Mouse (Mus musculus): ENCODE data around the gene Rin1. TPM values are rescaled to one million over a fixed set of nuclear protein-coding genes. Genes with fewer than 3 reads are reported as not detected.

The Rin1 gene
- polyA plus RNA-seq, 2 experiments = 2.6 to 4.9 TPM

- H3K9me3 ChIP-seq (ENCODE audit: control insufficient read depth, low read length) = no peaks in the 10 kb centered on the region
- peaks cover 22% of the 10 kb centered on the region for H3K4me1 ChIP-seq (ENCODE audit: control insufficient read depth, insufficient read depth, low read length)
- ATAC-seq (ENCODE audit: low FRiP score, low read depth) (no peak), DNase-seq (ENCODE audit: low spot score) (no peak)
- H3K36me3 ChIP-seq (ENCODE audit: control insufficient read depth, insufficient read depth, low read length) = peaks cover 3% of the 10 kb centered on the region
- WGBS = 2% methylated on average over 16 of the region's 16 CpGs
- no peak for TF ChIP-seq POLR2A (IDR thresholded peaks at IDR 0.05; ENCODE audit: borderline replicate concordance, extremely low read depth, insufficient read depth, insufficient read length)
- H3K9ac ChIP-seq (ENCODE audit: low read depth, low read length, severe bottlenecking) = peak overlapping the region; percentile 73
- peak overlapping the region; percentile 78 for H3K4me3 ChIP-seq (replicated peaks; ENCODE audit: low read length)
- H3K27ac ChIP-seq (replicated peaks; ENCODE audit: low read depth, low read length) = 0 out of 2 replicates have a peak overlapping the region, but pooled peaks have one; percentile 43
- H3K27me3 ChIP-seq (ENCODE audit: control insufficient read depth, insufficient read depth, low read length) = no peaks in the 10 kb centered on the region
- peak overlapping the region; percentile 98 for H3K4me2 ChIP-seq (replicated peaks; ENCODE audit: low read depth, low read length, severe bottlenecking)
Measured at GRCm38 (mm10) chr19:5041588-5041987, 8.7 kb upstream of the Rin1 start.

GRCm38 (mm10) chr19:5045531-5045930 is 4.8 kb upstream of the Rin1 start:
- Histone ChIP-seq H3K9ac (ENCODE audit: low read depth, low read length, severe bottlenecking) (no peak overlapping the region), H3K27ac (replicated peaks; ENCODE audit: low read depth, low read length) (no peak overlapping the region), H3K4me2 (replicated peaks; ENCODE audit: low read depth, low read length, severe bottlenecking) (no peak overlapping the region), H3K27me3 (ENCODE audit: control insufficient read depth, insufficient read depth, low read length) (no peaks in the 10 kb centered on the region), H3K4me3 (replicated peaks; ENCODE audit: low read length) (no peak overlapping the region), H3K4me1 (ENCODE audit: control insufficient read depth, insufficient read depth, low read length) (peaks cover 12% of the 10 kb centered on the region), H3K36me3 (ENCODE audit: control insufficient read depth, insufficient read depth, low read length) (peaks cover 35% of the 10 kb centered on the region), H3K9me3 (ENCODE audit: control insufficient read depth, low read length) (no peaks in the 10 kb centered on the region)
- DNase-seq (ENCODE audit: low spot score) (no peak), ATAC-seq (ENCODE audit: low FRiP score, low read depth) (no peak)
- no peak for TF ChIP-seq POLR2A (IDR thresholded peaks at IDR 0.05; ENCODE audit: borderline replicate concordance, extremely low read depth, insufficient read depth, insufficient read length)
- 83% methylated on average over 4 of the region's 4 CpGs for WGBS

DNA sequence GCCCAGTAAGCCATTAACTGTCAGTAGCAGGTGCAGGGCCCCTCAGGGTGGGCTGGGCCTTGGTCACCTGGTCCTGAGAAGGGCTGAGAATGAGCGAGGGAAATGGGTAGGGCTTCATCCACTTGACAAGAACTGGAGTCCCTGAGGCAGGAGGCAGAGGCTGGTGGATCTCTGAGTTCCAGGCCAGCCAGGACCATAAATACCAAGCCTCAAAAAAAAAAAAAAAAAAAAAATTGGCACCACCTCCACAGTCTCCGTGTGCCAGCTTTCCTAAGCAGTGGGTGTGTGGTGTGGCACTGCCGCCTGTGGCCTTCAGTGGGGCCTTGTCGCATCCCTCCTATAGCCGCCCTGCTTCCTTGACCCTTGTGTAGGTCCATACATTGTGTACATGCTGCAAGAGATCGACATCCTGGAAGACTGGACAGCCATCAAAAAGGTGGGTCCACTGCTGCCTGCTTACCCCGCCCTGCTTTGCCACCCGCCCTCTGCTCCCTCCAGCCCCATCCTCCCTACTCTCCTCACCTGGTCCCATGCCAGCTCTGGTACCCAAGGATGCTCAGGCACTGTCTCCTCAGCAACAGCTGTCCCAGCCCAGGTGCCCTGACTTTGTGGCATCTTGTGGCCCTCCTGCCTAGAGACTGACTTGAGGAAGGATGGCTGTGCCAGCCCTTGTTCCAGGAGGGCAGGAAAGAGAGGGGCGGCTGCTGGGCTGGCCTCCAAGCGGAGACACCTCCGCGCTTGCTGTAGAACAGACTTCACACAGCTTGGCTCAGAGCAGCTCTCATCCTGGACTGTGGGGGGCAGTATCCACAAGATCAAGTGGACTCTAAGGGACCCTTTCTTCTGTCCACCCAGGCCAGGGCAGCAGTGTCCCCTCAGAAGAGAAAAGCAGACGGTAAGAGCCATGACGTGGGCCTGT is 1.9 kb upstream of the Rin1 start:
- TF ChIP-seq POLR2A (IDR thresholded peaks at IDR 0.05; ENCODE audit: borderline replicate concordance, extremely low read depth, insufficient read depth, insufficient read length) = no peak
- WGBS = 87% methylated on average over 14 of the region's 14 CpGs
- Histone ChIP-seq H3K27me3 (ENCODE audit: control insufficient read depth, insufficient read depth, low read length) (peaks cover 22% of the 10 kb centered on the region), H3K4me3 (replicated peaks; ENCODE audit: low read length) (no peak overlapping the region), H3K36me3 (ENCODE audit: control insufficient read depth, insufficient read depth, low read length) (peaks cover 35% of the 10 kb centered on the region), H3K27ac (replicated peaks; ENCODE audit: low read depth, low read length) (no peak overlapping the region), H3K4me1 (ENCODE audit: control insufficient read depth, insufficient read depth, low read length) (peaks cover 8% of the 10 kb centered on the region), H3K9me3 (ENCODE audit: control insufficient read depth, low read length) (no peaks in the 10 kb centered on the region), H3K9ac (ENCODE audit: low read depth, low read length, severe bottlenecking) (no peak overlapping the region), H3K4me2 (replicated peaks; ENCODE audit: low read depth, low read length, severe bottlenecking) (no peak overlapping the region)
- ATAC-seq (ENCODE audit: low FRiP score, low read depth) = no peak
- DNase-seq (ENCODE audit: low spot score) = no peak

DNA sequence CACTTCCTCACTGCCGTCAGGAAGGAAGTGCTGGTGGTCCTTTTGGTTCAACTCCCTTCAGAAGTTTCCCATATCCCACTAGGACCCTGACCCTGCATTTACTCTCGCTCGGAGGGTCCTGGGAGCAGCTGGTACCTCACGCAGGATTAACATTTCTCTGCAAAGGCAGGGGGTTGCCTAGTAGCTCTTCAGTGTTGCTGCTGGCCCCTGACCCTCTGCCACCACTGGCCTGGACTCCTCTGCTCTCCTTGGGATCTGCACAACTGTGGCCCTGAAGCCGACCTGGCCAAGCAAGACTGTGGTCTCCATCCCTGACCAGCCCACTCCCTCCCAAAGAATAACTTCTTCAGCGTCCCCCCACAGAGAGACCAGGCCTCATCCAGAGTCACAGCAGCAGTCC is 956 bp upstream of the Rin1 start:
- Histone ChIP-seq H3K9me3 (ENCODE audit: control insufficient read depth, low read length) (no peaks in the 10 kb centered on the region), H3K4me2 (replicated peaks; ENCODE audit: low read depth, low read length, severe bottlenecking) (no peak overlapping the region), H3K9ac (ENCODE audit: low read depth, low read length, severe bottlenecking) (no peak overlapping the region), H3K27ac (replicated peaks; ENCODE audit: low read depth, low read length) (no peak overlapping the region), H3K4me1 (ENCODE audit: control insufficient read depth, insufficient read depth, low read length) (peaks cover 8% of the 10 kb centered on the region), H3K36me3 (ENCODE audit: control insufficient read depth, insufficient read depth, low read length) (peaks cover 35% of the 10 kb centered on the region), H3K27me3 (ENCODE audit: control insufficient read depth, insufficient read depth, low read length) (peaks cover 25% of the 10 kb centered on the region), H3K4me3 (replicated peaks; ENCODE audit: low read length) (no peak overlapping the region)
- DNase-seq (ENCODE audit: low spot score) = no peak
- 74% methylated on average over 6 of the region's 6 CpGs for WGBS
- ATAC-seq (ENCODE audit: low FRiP score, low read depth) = no peak
- no peak for TF ChIP-seq POLR2A (IDR thresholded peaks at IDR 0.05; ENCODE audit: borderline replicate concordance, extremely low read depth, insufficient read depth, insufficient read length)

DNA sequence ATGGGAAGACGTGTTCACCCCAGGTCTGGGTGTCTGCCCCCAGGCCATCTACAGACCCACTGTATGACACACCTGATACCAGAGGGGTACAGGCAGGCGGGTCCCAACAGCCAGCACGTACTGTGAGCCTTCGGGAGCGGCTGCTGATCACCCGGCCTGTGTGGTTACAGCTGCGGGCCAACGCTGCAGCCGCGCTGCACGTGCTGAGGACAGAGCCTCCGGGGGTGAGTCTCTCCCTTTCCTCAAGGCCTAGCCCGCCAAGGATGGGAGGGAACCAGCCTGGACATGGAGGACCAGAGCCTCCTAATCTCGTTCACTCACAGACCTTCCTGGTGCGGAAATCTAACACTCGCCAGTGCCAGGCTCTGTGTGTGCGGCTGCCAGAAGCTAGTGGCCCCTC is 750 bp downstream of the Rin1 start:
- peak overlapping the region; percentile 11; the same call in 1 of the 2 replicates for H3K4me3 ChIP-seq (replicated peaks; ENCODE audit: low read length)
- ATAC-seq (ENCODE audit: low FRiP score, low read depth) = no peak
- H3K4me1 ChIP-seq (ENCODE audit: control insufficient read depth, insufficient read depth, low read length) = peaks cover 8% of the 10 kb centered on the region
- no peaks in the 10 kb centered on the region for H3K9me3 ChIP-seq (ENCODE audit: control insufficient read depth, low read length)
- TF ChIP-seq POLR2A (IDR thresholded peaks at IDR 0.05; ENCODE audit: borderline replicate concordance, extremely low read depth, insufficient read depth, insufficient read length) = no peak
- 11% methylated on average over 12 of the region's 17 CpGs for WGBS
- H3K27me3 ChIP-seq (ENCODE audit: control insufficient read depth, insufficient read depth, low read length) = peaks cover 25% of the 10 kb centered on the region
- peaks cover 35% of the 10 kb centered on the region for H3K36me3 ChIP-seq (ENCODE audit: control insufficient read depth, insufficient read depth, low read length)
- no peak for DNase-seq (ENCODE audit: low spot score)
- no peak overlapping the region for H3K27ac ChIP-seq (replicated peaks; ENCODE audit: low read depth, low read length)
- peak overlapping the region; percentile 31 for H3K4me2 ChIP-seq (replicated peaks; ENCODE audit: low read depth, low read length, severe bottlenecking)
- H3K9ac ChIP-seq (ENCODE audit: low read depth, low read length, severe bottlenecking) = no peak overlapping the region
